In genomic region chr9:50852634-50853349, GRCm38 (mm10) we compare ENCODE assay signal across 8 mouse cellular contexts. TPM values are rescaled to one million over a fixed set of nuclear protein-coding genes. Genes with fewer than 3 reads are reported as not detected.
DNase-seq lines count a peak whose midpoint lies in the region; ATAC-seq lines count a peak whose summit lies in the region.

No protein-coding gene starts in this region.

- H3K27ac ChIP-seq in heart, embryonic 16.5 days (ENCODE audit: low read length), result no peak overlapping the region; the same call in 1 of the 2 replicates
- no peak overlapping the region for H3K27ac ChIP-seq in forebrain, embryonic 15.5 days (replicated peaks)

- H3K4me2 ChIP-seq in heart, embryonic 16.5 days (ENCODE audit: low read depth, low read length), result peak overlapping the region; percentile 57
- 0 out of 2 replicates have a peak overlapping the region, but pooled peaks have one; percentile 13 for H3K4me2 ChIP-seq in forebrain, embryonic 15.5 days (replicated peaks)

- H3K4me3 ChIP-seq in heart, embryonic 16.5 days (ENCODE audit: low read length), result peak overlapping the region; percentile 24; the same call in 1 of the 2 replicates
- no peak overlapping the region for H3K4me3 ChIP-seq in forebrain, embryonic 15.5 days

- no peak for DNase-seq in heart, adult 9 months (ENCODE audit: low spot score in 2 of 2)
- DNase-seq in spleen, adult 12 weeks (ENCODE audit: low spot score), result peak; percentile 60
- no peak for DNase-seq in spleen, postnatal 14 days (ENCODE audit: low spot score in 2 of 2)
- no peak for DNase-seq in gastrocnemius, postnatal 10 days
- no peak for DNase-seq in embryo, embryonic 10 days (ENCODE audit: low spot score)

- 42% methylated on average over 17 of the region's 17 CpGs for WGBS in heart, embryonic 16.5 days
- 51% methylated on average over 17 of the region's 17 CpGs for WGBS in forebrain, embryonic 15.5 days

- ATAC-seq in heart, embryonic 16.5 days (replicated peaks; ENCODE audit: extremely low read depth, insufficient read depth, low FRiP score), result no peak
- ATAC-seq in forebrain, embryonic 15.5 days (replicated peaks), result no peak
- peak; percentile 27 for ATAC-seq in megakaryocyte progenitor cell, adult 5-6 weeks (replicated peaks; ENCODE audit: poor library complexity)

- no peaks in the 10 kb centered on the region for H3K27me3 ChIP-seq in heart, embryonic 16.5 days (ENCODE audit: control insufficient read depth, insufficient read depth, low read length)
- H3K27me3 ChIP-seq in forebrain, embryonic 15.5 days, result no peaks in the 10 kb centered on the region

- H3K9me3 ChIP-seq in heart, embryonic 16.5 days (replicated peaks; ENCODE audit: control insufficient read depth, low read length), result no peaks in the 10 kb centered on the region
- H3K9me3 ChIP-seq in forebrain, embryonic 15.5 days, result no peaks in the 10 kb centered on the region

- H3K36me3 ChIP-seq in heart, embryonic 16.5 days (ENCODE audit: control insufficient read depth, insufficient read depth), result no peaks in the 10 kb centered on the region
- H3K36me3 ChIP-seq in forebrain, embryonic 15.5 days, result no peaks in the 10 kb centered on the region

- peak overlapping the region; percentile 42; the same call in 1 of the 2 replicates for H3K9ac ChIP-seq in heart, embryonic 16.5 days (ENCODE audit: low read length)
- no peak overlapping the region for H3K9ac ChIP-seq in forebrain, embryonic 15.5 days (replicated peaks)

- peaks cover 31% of the 10 kb centered on the region for H3K4me1 ChIP-seq in heart, embryonic 16.5 days (ENCODE audit: control insufficient read depth, insufficient read depth, low read length)
- peaks cover 46% of the 10 kb centered on the region for H3K4me1 ChIP-seq in forebrain, embryonic 15.5 days

RNA-seq across cellular contexts. Expression of gene Ppp2r1b, which starts 7.7 kb away (rescaled TPM):
- 38.2 and 41.8 TPM in 2 replicates for polyA plus RNA-seq in heart, embryonic 16.5 days (2015; fragmentation: Nextera tagmentation; extraction: Ambion mirVana)
- 89.6 and 95.9 TPM in 2 replicates for polyA plus RNA-seq in forebrain, embryonic 15.5 days (2015; fragmentation: Nextera tagmentation; extraction: Ambion mirVana)
- 39.5 and 40.0 TPM in 2 replicates for total RNA-seq in megakaryocyte progenitor cell, adult 5-6 weeks (2015)
- 47.9 and 55.2 TPM in 2 replicates for total RNA-seq in megakaryocyte progenitor cell, adult 5-6 weeks (2017)
- 10 to 100 TPM in 1 of 2 experiments, 1 to 10 TPM in 1; 7.0 to 10.3 TPM for total RNA-seq in gastrocnemius, postnatal 10 days (2021)
